Mouse (Mus musculus) erythroblast, embryonic 14.5 days (primary cell): ENCODE data around the gene Uspl1.

Experiments used
- GATA1 ChIP-seq: IDR thresholded peaks from 2 replicates; pipeline ENCODE4 v1.6.1; 2012; ENCODE audit warnings: low read length, inconsistent platforms, mixed read lengths
- TAL1 ChIP-seq: IDR thresholded peaks from 3 replicates; pipeline ENCODE4 v1.6.1; 2012; ENCODE audit warnings: low read length, inconsistent platforms, mixed read lengths

DNA sequence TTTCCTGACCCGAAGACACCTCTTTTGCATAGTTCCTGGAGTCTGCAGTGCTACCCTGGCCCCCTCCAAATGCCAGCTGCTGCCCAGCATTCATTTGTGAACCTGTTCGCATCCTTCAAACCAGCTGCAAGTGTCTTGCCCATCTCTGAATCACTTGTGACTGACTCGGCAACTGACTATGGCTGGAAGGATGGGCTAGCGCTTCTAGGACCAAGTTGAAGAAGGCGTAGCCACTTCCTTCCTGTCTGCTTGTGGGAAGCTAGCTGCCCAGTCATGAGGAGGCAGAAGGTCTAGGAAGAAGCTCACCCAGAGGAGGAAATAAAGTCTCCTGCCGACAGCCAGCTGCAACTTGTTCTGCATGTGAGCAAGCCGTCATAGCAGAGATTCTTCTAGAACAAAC lies 50.9 kb downstream of the Uspl1 start:
- TF ChIP-seq GATA1: no peak
- no peak for TF ChIP-seq TAL1
